Mouse (Mus musculus) mature B cell (primary cell): ENCODE measurements around the gene Tubgcp5.

Experiments
- in situ Hi-C: fragments of 300-500 bp; cut with MboI; formaldehyde crosslinking; loops from 2 replicates; pipeline ENCODE4 v1.14.3; 2019

The Tubgcp5 gene

GRCm38 (mm10) chr7:55852787-55853186 lies 58.8 kb downstream of the Tubgcp5 start:
- in situ Hi-C loops = no loop called here

- in situ Hi-C loops = no loop called here
These were observed 61.6 kb downstream of the Tubgcp5 start for GRCm38 (mm10) chr7:55855597-55855996.

GRCm38 (mm10) chr7:55856741-55857140 lies 62.8 kb downstream of the Tubgcp5 start:
- in situ Hi-C loops = no loop called here

- in situ Hi-C loops = no loop called here
These were observed 63.8 kb downstream of the Tubgcp5 start for GRCm38 (mm10) chr7:55857729-55858128.

- in situ Hi-C loops = no loop called here
These were observed 65.0 kb downstream of the Tubgcp5 start for GRCm38 (mm10) chr7:55858836-55859517.

- in situ Hi-C loops = no loop called here
These were observed 65.5 kb downstream of the Tubgcp5 start for GRCm38 (mm10) chr7:55859518-55859872.

- in situ Hi-C loops = no loop called here
These were observed 66.0 kb downstream of the Tubgcp5 start for GRCm38 (mm10) chr7:55859956-55860355.

GRCm38 (mm10) chr7:55861175-55861574 lies 67.2 kb downstream of the Tubgcp5 start:
- in situ Hi-C loops = no loop called here

GRCm38 (mm10) chr7:55865044-55865443 lies 71.1 kb downstream of the Tubgcp5 start:
- in situ Hi-C loops = no loop called here

GRCm38 (mm10) chr7:55865750-55866416 lies 71.9 kb downstream of the Tubgcp5 start:
- in situ Hi-C loops = no loop called here

GRCm38 (mm10) chr7:55868247-55868646 lies 74.3 kb downstream of the Tubgcp5 start:
- in situ Hi-C loops = no loop called here

GRCm38 (mm10) chr7:55869220-55869619 lies 75.3 kb downstream of the Tubgcp5 start:
- in situ Hi-C loops = no loop called here

- in situ Hi-C loops = no loop called here
These were observed 76.5 kb downstream of the Tubgcp5 start for GRCm38 (mm10) chr7:55870340-55871020.

- in situ Hi-C loops = no loop called here
These were observed 77.5 kb downstream of the Tubgcp5 start for GRCm38 (mm10) chr7:55871476-55871875.

- in situ Hi-C loops = no loop called here
These were observed 80.7 kb downstream of the Tubgcp5 start for GRCm38 (mm10) chr7:55874703-55875102.

GRCm38 (mm10) chr7:55877721-55878120 lies 83.8 kb downstream of the Tubgcp5 start:
- in situ Hi-C loops = no loop called here

- in situ Hi-C loops = no loop called here
These were observed 86.9 kb downstream of the Tubgcp5 start for GRCm38 (mm10) chr7:55880882-55881281.
